Mouse (Mus musculus): ENCODE data around the gene Net1. TPM values are rescaled to one million over a fixed set of nuclear protein-coding genes. Genes with fewer than 3 reads are reported as not detected.

The Net1 gene
- total RNA-seq (2023): 10 to 100 TPM; 19.8 to 33.1 TPM

DNA sequence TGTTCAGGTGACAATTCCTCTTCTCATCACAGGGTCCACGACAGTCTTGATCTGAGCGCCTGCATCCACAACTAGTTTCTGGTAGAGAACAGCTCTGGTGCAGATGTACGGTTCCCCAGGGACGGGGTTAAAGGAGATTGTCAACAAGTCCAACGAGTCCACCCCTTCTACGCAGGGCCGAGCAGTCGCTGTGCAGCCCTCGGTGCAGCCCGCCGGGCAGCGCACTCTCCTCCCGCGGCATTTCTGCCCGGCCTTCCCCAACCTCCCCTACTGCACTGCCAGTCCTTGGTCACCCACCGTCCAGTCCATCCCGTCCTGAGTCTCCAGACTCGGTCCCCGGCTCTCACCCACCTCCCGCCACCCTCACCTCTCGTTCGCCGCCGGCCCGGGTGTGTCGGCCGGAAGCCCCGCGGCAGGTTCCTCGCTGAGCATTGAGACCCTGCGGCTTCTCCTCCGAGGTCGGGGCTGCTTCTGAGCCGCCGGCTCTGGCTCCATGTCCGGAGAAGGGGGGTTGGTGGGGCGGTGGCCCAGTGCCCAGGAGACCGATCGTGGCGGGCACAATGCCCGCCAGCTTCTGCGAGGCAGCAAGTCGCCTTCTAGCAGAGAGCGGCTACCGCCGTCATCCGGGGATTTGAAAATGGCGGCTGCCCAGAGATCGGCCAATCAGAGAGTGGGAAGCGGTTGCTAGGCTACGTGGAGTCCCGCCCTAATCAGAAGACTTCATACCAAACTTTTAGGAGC, at the start of gene Net1, which contains the start of gene Tubal3:
TSS of gene Net1 (minus strand) at position 650 of the 741 bp plus-strand sequence.
TSS of gene Tubal3 (plus strand) at position 704 of the 741 bp plus-strand sequence.

DNA sequence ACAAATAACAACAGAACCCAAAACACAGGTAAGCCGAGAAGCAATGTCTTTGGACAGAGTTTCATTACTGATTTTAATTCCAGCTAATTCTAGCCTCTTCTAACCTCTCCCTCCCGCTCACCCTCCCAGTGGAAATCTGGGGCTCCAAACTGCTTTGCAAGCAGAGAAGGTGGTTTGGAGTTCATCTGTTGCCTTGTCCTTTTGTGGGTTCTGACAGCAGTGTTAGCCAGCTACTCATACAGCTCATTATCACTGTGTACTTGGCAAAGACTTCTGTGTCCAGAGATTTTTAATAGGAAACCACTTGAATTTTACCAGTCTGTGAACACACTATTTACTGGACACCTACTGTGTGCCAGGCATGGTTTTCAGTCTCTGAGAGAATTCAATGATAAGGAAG, 27.2 kb upstream of the Net1 start, which contains the start of gene Ucn3:
TSS of gene Ucn3 (minus strand) at position 101 of the 400 bp plus-strand sequence.

DNA sequence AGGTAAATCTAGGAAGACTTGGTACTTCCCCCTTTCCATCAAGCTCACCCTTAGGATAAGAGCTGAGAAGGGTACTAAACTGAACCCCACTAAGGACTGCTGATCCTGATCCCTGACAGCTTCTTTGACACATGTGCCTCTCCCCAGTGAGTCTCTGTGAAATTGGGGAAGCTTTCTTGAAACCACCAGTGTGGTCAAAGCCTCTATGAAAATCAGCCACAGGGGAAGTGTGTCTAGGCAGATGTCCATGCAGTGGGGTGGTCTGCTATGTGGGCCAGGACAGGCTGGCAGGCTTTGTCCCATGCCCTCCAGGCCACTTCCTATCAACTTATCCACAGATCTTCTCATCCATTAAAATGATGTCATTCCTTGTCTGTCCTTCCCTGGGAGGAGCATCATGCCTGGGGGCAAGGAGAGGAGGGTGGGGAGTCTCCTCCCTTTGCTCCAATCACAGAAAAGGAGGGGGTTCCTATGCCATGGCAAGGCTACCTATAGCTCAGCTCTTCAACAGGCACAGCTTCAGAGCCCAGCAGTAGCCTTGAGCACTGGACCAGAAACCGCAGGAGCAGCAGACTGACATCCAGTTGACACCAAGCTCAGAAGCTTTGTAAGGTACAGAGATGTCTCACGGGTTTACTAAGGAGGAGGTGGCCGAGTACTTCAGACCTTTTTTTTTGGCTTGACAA, 64.2 kb downstream of the Net1 start, which contains the start of gene Calm5:
TSS of gene Calm5 (plus strand) at position 526 of the 686 bp plus-strand sequence.

DNA sequence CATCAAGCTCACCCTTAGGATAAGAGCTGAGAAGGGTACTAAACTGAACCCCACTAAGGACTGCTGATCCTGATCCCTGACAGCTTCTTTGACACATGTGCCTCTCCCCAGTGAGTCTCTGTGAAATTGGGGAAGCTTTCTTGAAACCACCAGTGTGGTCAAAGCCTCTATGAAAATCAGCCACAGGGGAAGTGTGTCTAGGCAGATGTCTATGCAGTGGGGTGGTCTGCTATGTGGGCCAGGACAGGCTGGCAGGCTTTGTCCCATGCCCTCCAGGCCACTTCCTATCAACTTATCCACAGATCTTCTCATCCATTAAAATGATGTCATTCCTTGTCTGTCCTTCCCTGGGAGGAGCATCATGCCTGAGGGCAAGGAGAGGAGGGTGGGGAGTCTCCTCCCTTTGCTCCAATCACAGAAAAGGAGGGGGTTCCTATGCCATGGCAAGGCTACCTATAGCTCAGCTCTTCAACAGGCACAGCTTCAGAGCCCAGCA, 80.7 kb downstream of the Net1 start, which contains the start of gene Calm4:
TSS of gene Calm4 (plus strand) at position 446 of the 496 bp plus-strand sequence.

Other genes starting within 250 kb of the Net1 start
- gene Calml3, start 113.9 kb downstream of the Net1 start, total RNA-seq (2023): not detected
- gene Calm4, start 80.5 kb downstream of the Net1 start, total RNA-seq (2023): not detected
- not detected for gene Calm5, start 64.0 kb downstream of the Net1 start, total RNA-seq (2023)
- not detected for gene Tubal3, start 54 bp upstream of the Net1 start, total RNA-seq (2023)
- gene Ucn3, start 27.1 kb upstream of the Net1 start, total RNA-seq (2023): not detected
- gene Akr1c14, start 130.8 kb upstream of the Net1 start, total RNA-seq (2023): not detected
- not detected for gene Akr1c18, start 232.4 kb upstream of the Net1 start, total RNA-seq (2023)